Mouse (Mus musculus) forebrain, embryonic 15.5 days (tissue): ENCODE data around the gene Rab3ip. TPM values are rescaled to one million over a fixed set of nuclear protein-coding genes. Genes with fewer than 3 reads are reported as not detected.
A peak's percentile ranks its signal among the peaks of the same experiment; 100 is the strongest.

ENCODE experiments used
- ATAC-seq: fragments of 200-750 bp; cut with Nextera tagmentation; replicated peaks from 2 replicates; pipeline ENCODE4 v1.8.0; 2017; ENCODE audit warnings: mild to moderate bottlenecking, moderate TSS enrichment, moderate library complexity
- H3K27ac ChIP-seq: fragments of 300-500 bp; sonication (generic); replicated peaks from 2 replicates; pipeline ENCODE4 v1.5.1; 2015; ENCODE audit warnings: mild to moderate bottlenecking, inconsistent platforms
- H3K27me3 ChIP-seq: fragments of 300-500 bp; sonication (generic); 2 replicates; pipeline ENCODE4 v1.6.1; 2015; ENCODE audit warnings: inconsistent platforms
- H3K36me3 ChIP-seq: fragments of 300-500 bp; sonication (generic); 2 replicates; pipeline ENCODE4 v1.6.1; 2015; ENCODE audit warnings: mild to moderate bottlenecking, inconsistent platforms
- H3K4me1 ChIP-seq: fragments of 300-500 bp; sonication (generic); 2 replicates; pipeline ENCODE4 v1.6.1; 2015; ENCODE audit warnings: inconsistent platforms
- H3K4me2 ChIP-seq: fragments of 300-500 bp; sonication (generic); replicated peaks from 2 replicates; pipeline ENCODE4 v1.6.1; 2015; ENCODE audit warnings: mild to moderate bottlenecking, inconsistent platforms
- H3K4me3 ChIP-seq: fragments of 300-500 bp; sonication (generic); 2 replicates; pipeline ENCODE4 v1.5.1; 2015; ENCODE audit warnings: mild to moderate bottlenecking, inconsistent platforms
- H3K9ac ChIP-seq: fragments of 300-500 bp; sonication (generic); replicated peaks from 2 replicates; pipeline ENCODE4 v1.6.1; 2015; ENCODE audit warnings: mild to moderate bottlenecking, inconsistent platforms
- H3K9me3 ChIP-seq: fragments of 300-500 bp; sonication (generic); 2 replicates; pipeline ENCODE4 v1.6.1; 2016; ENCODE audit warnings: inconsistent platforms
- WGBS: fragments of 180-500 bp; shearing (Covaris S2); methylation state at CpG from one replicate; pipeline ENCODE4 v1.1.7; 2015; ENCODE audit warnings: mixed read lengths; 5-methylcytosine and 5-hydroxymethylcytosine counted together
- polyA plus RNA-seq: library from polyadenylated mRNA; unstranded; fragments of >200 nt; fragmentation: Nextera tagmentation; extraction: Ambion mirVana; gene quantifications from 2 replicates; pipeline ENCODE4 v1.2.1, GENCODE M21; 2015

The Rab3ip gene
- polyA plus RNA-seq, 1 experiment from 2014 or later, result 50.4 TPM

DNA sequence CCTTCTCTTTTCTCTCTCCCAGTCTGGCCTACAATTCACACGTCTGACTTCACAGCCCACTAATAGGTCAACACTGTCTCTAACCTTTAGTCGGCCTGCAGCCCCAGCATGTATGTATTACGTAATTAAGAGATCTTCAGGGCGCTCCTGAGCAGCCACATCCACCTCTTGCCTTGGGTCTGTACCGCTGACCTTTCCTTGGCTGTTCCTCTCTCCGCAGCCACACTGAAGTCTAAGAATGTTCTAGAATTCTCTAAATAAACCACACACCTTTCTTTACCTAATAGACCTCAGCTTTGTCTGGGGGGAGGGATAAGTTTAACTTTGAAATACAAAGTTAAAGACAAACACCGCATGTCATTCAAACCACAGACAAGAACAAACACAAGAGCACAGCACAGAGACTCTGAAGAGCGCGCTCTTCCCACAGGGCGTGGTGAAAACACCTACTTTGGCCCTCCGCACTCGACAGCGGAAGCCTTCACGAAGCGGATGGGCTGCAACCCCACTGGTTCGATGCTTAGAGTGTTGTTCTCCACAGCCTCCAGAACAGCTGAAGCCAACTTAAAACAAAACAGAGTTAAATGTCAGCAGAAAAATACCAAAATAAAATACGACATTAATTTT, 36.8 kb downstream of the Rab3ip start:
- Histone ChIP-seq H3K9ac (no peak overlapping the region), H3K9me3 (no peaks in the 10 kb centered on the region), H3K27ac (no peak overlapping the region), H3K4me3 (no peak overlapping the region), H3K4me2 (no peak overlapping the region), H3K36me3 (peaks cover 46% of the 10 kb centered on the region), H3K27me3 (no peaks in the 10 kb centered on the region), H3K4me1 (no peaks in the 10 kb centered on the region)
- 94% methylated on average over 17 of the region's 17 CpGs for WGBS
- no peak for ATAC-seq

DNA sequence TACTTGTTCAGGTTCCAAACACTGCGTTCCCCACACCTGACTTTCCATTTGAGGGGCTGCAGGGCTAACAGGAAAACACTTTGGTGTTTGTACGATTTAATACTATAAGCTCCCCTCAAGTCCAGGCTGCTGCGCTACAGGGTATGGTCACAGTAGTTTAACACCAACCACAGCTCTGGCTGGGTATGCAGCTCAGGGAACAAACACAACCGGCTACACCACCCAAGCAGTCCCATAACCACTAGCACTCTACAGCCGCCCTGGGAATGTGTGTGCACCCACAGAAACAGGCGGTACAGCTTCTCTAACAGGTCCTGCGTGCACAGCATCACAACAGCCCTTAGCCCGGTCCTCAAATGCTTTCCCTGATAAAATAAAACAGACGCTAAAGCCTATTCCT, 37.7 kb downstream of the Rab3ip start:
- no peak overlapping the region for H3K27ac ChIP-seq
- H3K9ac ChIP-seq, result no peak overlapping the region
- no peak for ATAC-seq
- 96% methylated on average over 9 of the region's 9 CpGs for WGBS
- H3K27me3 ChIP-seq, result no peaks in the 10 kb centered on the region
- no peaks in the 10 kb centered on the region for H3K9me3 ChIP-seq
- H3K4me2 ChIP-seq, result no peak overlapping the region
- peaks cover 44% of the 10 kb centered on the region for H3K36me3 ChIP-seq
- no peak overlapping the region for H3K4me3 ChIP-seq
- H3K4me1 ChIP-seq, result no peaks in the 10 kb centered on the region

DNA sequence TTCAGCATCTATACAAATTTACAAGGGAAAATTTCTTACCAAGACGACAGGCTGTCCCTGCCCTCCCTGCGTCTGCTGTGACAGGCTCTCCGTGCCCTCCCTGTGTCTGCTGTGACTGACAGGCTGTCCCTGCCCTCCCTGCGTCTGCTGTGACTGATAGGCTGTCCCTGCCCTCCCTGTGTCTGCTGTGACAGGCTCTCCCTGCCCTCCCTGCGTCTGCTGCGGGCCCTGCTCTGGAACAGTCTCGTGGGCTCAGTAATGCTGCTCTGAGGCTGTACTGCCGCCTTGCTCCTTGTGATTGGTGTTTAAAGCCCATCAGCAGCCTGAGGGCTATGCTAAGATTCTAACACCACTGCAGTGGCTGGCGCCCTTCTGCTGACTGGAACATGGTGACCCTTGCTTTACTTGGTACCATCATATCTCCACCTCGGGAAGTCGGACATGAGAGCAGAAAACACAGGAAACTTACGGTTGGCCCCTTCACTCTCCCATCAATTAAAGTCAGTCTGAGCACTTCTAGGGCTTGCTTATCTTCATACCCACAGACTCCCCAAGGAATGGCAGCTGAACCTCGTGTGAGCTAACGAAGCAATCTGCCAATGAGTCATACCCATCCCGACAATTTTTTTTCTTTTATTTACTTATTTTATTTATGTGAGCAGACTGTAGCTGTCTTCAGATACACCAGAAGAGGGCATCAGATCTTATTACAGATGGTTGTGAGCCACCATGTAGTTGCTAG, 41.5 kb downstream of the Rab3ip start:
- H3K4me1 ChIP-seq, result no peaks in the 10 kb centered on the region
- H3K36me3 ChIP-seq, result peaks cover 67% of the 10 kb centered on the region
- 81% methylated on average over 15 of the region's 15 CpGs for WGBS
- no peak overlapping the region for H3K27ac ChIP-seq
- no peak overlapping the region for H3K9ac ChIP-seq
- H3K4me3 ChIP-seq, result no peak overlapping the region
- no peak for ATAC-seq
- H3K4me2 ChIP-seq, result no peak overlapping the region
- no peaks in the 10 kb centered on the region for H3K9me3 ChIP-seq
- H3K27me3 ChIP-seq, result no peaks in the 10 kb centered on the region

DNA sequence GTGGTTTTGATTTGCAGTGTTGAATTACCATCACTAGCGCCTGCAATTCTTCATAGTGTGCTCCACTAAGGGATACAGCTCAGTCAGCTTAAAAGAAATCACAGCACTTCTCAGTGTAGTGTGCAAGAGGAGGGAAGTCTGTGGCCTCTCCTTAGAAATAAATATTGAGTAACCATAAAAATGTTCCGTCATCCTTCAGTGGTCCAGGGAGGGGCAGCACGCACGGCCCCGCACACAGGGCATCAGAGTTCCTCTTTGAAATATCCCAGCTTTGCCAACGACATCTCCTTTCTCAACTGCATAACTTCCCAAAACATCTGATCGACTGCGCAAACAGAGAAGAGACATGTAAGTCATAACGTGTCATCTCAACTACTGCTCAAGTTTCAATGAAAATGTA, 43.8 kb downstream of the Rab3ip start:
- Histone ChIP-seq H3K27me3 (no peaks in the 10 kb centered on the region), H3K9me3 (no peaks in the 10 kb centered on the region), H3K9ac (no peak overlapping the region), H3K27ac (no peak overlapping the region), H3K4me2 (no peak overlapping the region), H3K36me3 (peaks cover 56% of the 10 kb centered on the region), H3K4me1 (no peaks in the 10 kb centered on the region), H3K4me3 (no peak overlapping the region)
- WGBS, result 95% methylated on average over 9 of the region's 9 CpGs
- no peak for ATAC-seq

DNA sequence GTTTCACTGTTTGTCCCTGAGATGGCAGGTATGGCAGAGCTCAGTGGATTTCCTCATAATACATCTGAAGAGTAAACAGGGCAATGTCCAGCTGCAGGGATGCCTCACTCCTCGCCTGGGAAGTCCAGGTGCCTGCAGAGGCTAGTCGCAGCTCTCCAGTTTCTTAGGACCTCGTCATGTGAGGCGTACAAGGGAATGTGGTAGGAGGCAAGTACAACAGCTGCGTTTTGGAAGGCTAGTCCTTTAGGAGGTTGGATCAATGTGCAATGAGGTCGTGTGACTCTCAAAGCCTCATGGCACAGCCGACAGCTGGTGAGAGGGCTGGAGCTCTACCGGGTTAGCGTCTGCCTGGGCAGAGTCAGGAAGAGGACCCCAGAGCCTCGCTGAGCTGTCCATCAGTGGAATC, 46.1 kb downstream of the Rab3ip start:
- Histone ChIP-seq H3K36me3 (peaks cover 39% of the 10 kb centered on the region), H3K4me1 (no peaks in the 10 kb centered on the region), H3K4me3 (no peak overlapping the region), H3K27ac (no peak overlapping the region), H3K9ac (no peak overlapping the region), H3K9me3 (no peaks in the 10 kb centered on the region), H3K27me3 (no peaks in the 10 kb centered on the region), H3K4me2 (no peak overlapping the region)
- ATAC-seq, result no peak
- 89% methylated on average over 10 of the region's 10 CpGs for WGBS

DNA sequence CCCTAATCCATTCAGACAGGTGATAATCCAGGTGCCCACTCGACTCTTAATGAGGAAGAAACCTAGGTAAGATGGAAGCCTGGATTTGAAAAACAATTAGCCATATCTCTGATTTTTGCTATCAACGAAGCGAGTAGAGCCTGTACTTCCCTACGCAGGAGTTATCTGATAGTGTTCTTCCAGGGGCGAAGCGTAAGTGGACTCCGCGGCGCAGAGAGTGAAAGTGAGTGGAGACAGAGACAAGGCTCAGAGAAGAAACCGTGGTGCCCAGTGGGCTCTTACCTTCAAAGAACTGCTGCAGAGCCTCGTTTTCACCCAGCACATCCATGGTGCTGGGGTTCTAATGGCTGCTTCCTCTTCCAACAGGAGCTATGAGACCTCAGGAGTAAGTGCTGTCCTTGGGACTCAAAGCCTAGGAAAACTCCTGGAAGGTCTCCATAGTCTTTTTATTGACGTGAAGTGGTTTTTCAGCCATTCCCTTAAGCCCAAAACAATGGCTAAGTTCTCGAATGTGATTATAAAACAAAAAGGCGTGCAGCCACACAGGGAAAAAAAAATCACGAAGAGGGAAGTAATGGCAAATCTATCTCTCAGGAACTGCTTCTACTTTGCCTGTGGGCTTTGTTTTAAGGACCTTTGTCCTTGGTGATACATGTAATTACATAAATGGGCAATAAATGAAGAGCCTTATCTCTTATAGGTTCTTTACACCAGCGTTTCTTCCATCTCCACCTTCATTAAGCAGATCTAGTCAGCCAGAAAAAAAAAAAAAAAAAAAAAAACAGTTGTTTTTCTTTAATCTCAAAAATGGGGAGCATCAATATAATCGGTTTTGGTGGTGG, 54.0 kb downstream of the Rab3ip start, which contains the start of gene Myrfl:
Gene Myrfl, minus strand, starts transcription at position 584 of the 842 bp plus-strand sequence.
- no peak for ATAC-seq
- Histone ChIP-seq H3K27me3 (no peaks in the 10 kb centered on the region), H3K36me3 (no peaks in the 10 kb centered on the region), H3K4me2 (no peak within 1 kb of the TSS), H3K9ac (no peak within 1 kb of the TSS), H3K4me1 (no peaks in the 10 kb centered on the region), H3K9me3 (no peaks in the 10 kb centered on the region), H3K27ac (no peak within 1 kb of the TSS), H3K4me3 (no peak within 1 kb of the TSS)
- 77% methylated on average over 17 of the region's 17 CpGs for WGBS

DNA sequence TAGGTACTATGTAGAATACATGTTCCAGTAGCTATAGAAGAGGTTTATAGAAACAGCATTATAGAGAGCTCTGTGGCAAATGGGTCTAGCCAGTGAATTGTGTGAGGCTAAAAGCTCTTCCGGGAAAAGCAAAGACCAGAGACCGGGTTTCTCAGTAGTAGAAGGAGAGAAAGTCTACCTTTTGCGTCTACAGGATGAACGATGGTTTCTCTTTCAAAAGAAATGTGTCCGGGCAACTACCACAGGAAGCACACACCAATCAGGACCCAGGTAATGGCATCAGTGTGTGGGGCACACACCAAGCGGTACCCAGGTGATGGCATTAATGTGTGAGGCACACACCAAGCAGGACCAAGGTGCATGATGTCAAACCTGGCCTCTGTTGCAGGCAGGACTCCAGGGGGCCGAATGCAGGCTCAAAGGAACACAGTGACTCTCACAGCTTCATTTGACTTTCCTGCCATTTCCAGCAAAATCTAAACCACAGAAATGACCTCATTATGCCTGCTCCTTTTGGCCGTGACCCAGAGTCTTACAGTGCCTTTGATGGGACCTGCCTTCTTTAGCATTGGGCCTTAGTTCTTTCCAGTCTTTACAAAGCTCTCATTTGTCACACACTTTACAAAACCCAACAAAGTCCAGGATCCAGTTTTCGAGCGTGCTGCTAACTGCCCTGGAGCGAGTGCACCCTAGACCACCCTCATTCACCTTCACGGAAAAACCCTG, 55.3 kb downstream of the Rab3ip start:
- Histone ChIP-seq H3K4me1 (no peaks in the 10 kb centered on the region), H3K4me3 (no peak overlapping the region), H3K27ac (no peak overlapping the region), H3K4me2 (no peak overlapping the region), H3K36me3 (no peaks in the 10 kb centered on the region), H3K27me3 (no peaks in the 10 kb centered on the region), H3K9ac (no peak overlapping the region), H3K9me3 (no peaks in the 10 kb centered on the region)
- ATAC-seq, result no peak
- 79% methylated on average over 12 of the region's 12 CpGs for WGBS

DNA sequence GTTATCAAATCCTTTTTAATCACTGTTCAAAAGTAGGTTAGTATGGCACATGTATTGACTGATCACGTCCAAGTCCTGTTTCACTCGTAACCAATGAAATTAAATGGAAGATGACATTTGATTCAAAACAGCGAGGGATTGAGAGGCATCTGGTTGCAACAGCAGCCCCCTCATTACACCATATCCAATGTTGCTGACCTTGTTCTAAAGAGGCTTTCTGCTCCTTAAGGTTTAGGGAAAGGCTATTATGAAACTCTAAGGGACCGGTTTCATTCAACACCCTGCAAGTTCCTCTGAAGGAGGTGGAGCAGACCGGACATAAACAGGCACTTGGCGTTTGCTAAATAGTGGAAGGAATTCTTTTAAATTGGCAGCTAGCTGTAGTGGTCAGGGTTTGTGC, 56.0 kb downstream of the Rab3ip start:
- no peak overlapping the region for H3K27ac ChIP-seq
- no peaks in the 10 kb centered on the region for H3K4me1 ChIP-seq
- WGBS, result 69% methylated on average over 6 of the region's 6 CpGs
- ATAC-seq, result no peak
- H3K9me3 ChIP-seq, result no peaks in the 10 kb centered on the region
- H3K9ac ChIP-seq, result no peak overlapping the region
- H3K27me3 ChIP-seq, result no peaks in the 10 kb centered on the region
- no peak overlapping the region for H3K4me3 ChIP-seq
- no peak overlapping the region for H3K4me2 ChIP-seq
- no peaks in the 10 kb centered on the region for H3K36me3 ChIP-seq

DNA sequence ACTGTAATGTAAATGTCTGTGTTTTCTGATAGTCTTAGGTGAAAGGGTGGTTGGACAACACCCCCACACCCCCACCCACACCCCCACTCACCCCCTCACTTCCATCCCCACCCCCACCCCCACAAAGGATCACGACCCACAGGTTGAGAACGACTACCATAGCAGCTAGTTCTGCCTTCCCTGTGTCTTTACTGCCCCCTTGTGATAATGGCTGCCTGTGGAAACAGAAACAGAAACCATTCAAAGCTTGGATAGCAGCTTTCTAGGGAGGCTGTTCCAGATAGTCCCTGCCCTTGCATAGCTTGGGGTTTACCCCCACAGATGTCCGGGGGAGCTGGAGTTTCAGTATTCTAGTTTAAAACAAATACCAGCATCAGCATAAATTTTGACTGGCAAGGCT, 56.8 kb downstream of the Rab3ip start:
- Histone ChIP-seq H3K9me3 (no peaks in the 10 kb centered on the region), H3K27ac (no peak overlapping the region), H3K4me3 (no peak overlapping the region), H3K4me2 (no peak overlapping the region), H3K9ac (no peak overlapping the region), H3K4me1 (no peaks in the 10 kb centered on the region), H3K36me3 (no peaks in the 10 kb centered on the region), H3K27me3 (no peaks in the 10 kb centered on the region)
- WGBS, result 22% methylated on average over 3 of the region's 3 CpGs
- 0 out of 2 replicates have a peak, but pooled peaks have one; percentile 23 for ATAC-seq

DNA sequence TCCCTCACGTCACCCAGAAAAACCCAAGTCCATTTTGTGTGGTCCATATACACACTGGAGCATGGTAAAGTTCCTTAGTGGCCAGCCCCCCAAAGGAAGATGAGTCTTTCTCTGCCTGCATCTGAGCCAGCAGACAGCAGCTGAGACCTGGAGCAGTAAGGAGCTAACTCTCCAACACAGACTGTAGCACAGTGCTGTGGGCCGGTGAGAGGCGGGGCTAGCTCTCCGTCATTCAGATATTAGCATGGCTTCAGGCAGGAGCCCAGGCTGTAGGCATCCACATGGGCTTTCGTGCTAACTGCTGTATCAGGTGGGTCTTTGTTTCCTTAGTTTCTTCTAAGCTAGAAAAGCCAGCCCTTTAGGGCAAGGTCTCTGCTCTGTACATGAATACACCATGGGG, 60.0 kb downstream of the Rab3ip start:
- H3K27ac ChIP-seq, result no peak overlapping the region
- H3K36me3 ChIP-seq, result no peaks in the 10 kb centered on the region
- WGBS, result 49% methylated on average over 5 of the region's 5 CpGs
- H3K4me3 ChIP-seq, result no peak overlapping the region
- H3K4me1 ChIP-seq, result no peaks in the 10 kb centered on the region
- no peak overlapping the region for H3K9ac ChIP-seq
- H3K27me3 ChIP-seq, result no peaks in the 10 kb centered on the region
- H3K4me2 ChIP-seq, result no peak overlapping the region
- H3K9me3 ChIP-seq, result no peaks in the 10 kb centered on the region
- ATAC-seq, result peak; percentile 86

DNA sequence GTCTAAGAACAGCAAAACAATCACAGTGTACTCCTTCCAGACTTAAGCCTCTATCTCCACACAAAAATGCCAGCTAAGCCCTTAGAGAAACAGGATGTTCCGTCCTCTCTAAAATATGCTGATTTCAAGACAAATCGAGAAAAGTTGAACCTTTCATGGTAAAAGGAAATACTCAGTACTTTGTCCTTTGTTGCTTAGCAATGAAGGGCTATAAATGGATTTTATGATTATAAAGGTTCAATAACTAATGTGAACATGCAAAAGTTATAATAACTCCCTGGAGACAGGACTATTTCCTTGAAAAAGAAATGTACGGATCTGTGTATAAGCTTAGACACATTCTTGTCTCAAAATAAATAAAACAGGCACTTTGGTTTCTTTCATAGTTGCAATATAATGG, 66.0 kb downstream of the Rab3ip start:
- no peaks in the 10 kb centered on the region for H3K4me1 ChIP-seq

DNA sequence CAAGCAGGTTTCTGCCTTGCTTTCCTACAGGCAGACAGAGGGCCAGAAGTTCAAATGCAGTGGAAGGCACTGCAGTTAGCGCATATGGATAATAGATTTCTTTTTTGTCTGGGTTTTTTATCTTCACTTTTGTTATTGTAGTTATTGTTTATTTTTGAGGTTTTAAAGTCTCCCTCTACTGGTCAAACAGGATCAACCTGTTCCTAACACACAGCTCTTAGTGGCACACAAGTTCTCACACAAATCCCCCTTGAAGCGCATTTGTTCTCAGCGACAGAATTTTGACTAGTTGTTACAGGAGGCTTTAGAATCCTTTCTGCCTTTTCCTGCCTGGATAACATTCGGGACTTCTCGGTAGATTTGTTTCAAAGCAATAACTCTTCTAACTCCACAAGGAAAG, 67.0 kb downstream of the Rab3ip start:
- Histone ChIP-seq H3K4me2 (no peak overlapping the region), H3K27me3 (no peaks in the 10 kb centered on the region), H3K9me3 (no peaks in the 10 kb centered on the region), H3K9ac (no peak overlapping the region), H3K4me1 (no peaks in the 10 kb centered on the region), H3K27ac (no peak overlapping the region), H3K4me3 (no peak overlapping the region), H3K36me3 (no peaks in the 10 kb centered on the region)
- ATAC-seq, result no peak
- WGBS, result 76% methylated on average over 5 of the region's 5 CpGs

More for the DNA sequence above, 66.0 kb downstream of the Rab3ip start:
- no peak overlapping the region for H3K4me2 ChIP-seq
- 89% methylated on average over 3 of the region's 3 CpGs for WGBS
- H3K4me3 ChIP-seq, result no peak overlapping the region
- no peaks in the 10 kb centered on the region for H3K36me3 ChIP-seq
- H3K9ac ChIP-seq, result no peak overlapping the region
- H3K9me3 ChIP-seq, result no peaks in the 10 kb centered on the region
- no peak overlapping the region for H3K27ac ChIP-seq
- ATAC-seq, result no peak
- H3K27me3 ChIP-seq, result no peaks in the 10 kb centered on the region
